Mouse (Mus musculus): ENCODE measurements around the gene Pald1.

DNA sequence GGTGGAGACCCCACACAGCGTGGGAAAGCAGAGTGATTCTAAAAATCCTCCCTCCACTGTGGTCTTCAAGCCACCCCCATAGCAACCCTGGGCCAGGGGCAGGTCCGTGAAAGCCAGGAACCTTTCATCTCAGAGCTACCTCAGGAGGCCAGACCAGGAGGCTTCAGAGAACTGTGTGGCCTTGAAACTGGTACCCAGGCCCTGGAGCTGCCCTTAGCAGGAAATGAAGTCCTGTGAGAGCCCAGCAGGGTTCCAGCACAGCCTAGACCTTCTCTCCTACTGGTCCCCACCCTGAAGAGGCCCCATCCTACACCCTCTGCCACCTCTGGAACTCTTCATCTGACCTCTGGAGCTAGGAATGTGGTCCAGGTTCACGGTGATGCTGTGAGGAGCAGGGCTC, 14.8 kb upstream of the Pald1 start:
- TF ChIP-seq CTCF (IDR thresholded peaks at IDR 0.05; ENCODE audit: low read depth) (no peak), EP300 (IDR thresholded peaks at IDR 0.05; ENCODE audit: low read depth) (no peak)
